Mouse (Mus musculus) thymus, adult 18-20 months (tissue): Measurements from ENCODE around the gene Aimp2.

Experiments used
- DNase-seq, 2 experiments: peaks; one replicate each; pipeline ENCODE4 v3.0.0; 2022; ENCODE audit warnings: mixed read lengths in 2 of 2

Aimp2 gene

GRCm38 (mm10) chr5:143897635-143898330 is 11.9 kb downstream of the Aimp2 start, which contains the start of gene Ankrd61:
TSS of gene Ankrd61 (minus strand) at chr5:143897685.
- DNase-seq = no peak

GRCm38 (mm10) chr5:143893396-143893795 is 16.3 kb downstream of the Aimp2 start:
- DNase-seq = no peak

GRCm38 (mm10) chr5:143892255-143892886 is 17.3 kb downstream of the Aimp2 start:
- no peak for DNase-seq

- no peak for DNase-seq
Observed at GRCm38 (mm10) chr5:143890741-143891140, 18.9 kb downstream of the Aimp2 start.

- no peak for DNase-seq
Observed at GRCm38 (mm10) chr5:143885274-143885673, 24.4 kb downstream of the Aimp2 start.

- no peak for DNase-seq
Observed at GRCm38 (mm10) chr5:143874571-143874970, 35.1 kb downstream of the Aimp2 start.

- no peak for DNase-seq
Observed at GRCm38 (mm10) chr5:143871547-143872169, 38.0 kb downstream of the Aimp2 start.
